Mouse (Mus musculus): ENCODE data around the gene Enpp5. TPM values are rescaled to one million over a fixed set of nuclear protein-coding genes. Genes with fewer than 3 reads are reported as not detected.

Enpp5 gene
- total and polyA plus RNA-seq, 2 experiments from 2014 or later = 7.3 to 11.9 TPM

DNA sequence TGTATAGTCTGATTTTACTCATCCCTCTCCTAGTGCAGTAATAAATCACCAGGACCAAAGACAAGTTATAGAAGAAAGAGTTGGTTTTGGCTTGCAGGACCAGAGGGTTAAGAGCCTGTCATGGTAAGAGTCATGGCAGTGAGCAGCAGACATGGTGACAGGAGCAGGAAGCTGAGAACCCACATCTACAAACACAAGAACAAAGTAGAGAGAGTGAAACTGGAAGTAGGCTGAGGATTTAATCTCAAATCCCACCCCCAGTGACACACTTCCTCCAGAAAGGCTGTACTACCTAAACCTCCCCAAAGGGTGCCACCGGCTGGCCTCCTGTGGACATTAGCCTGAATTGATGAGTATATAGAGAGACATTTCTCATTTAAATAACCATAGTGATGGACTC, 17.8 kb upstream of the Enpp5 start:
- TF ChIP-seq CTCF (IDR thresholded peaks at IDR 0.05; ENCODE audit: low read depth) = no peak
- TF ChIP-seq EP300 (IDR thresholded peaks at IDR 0.05; ENCODE audit: low read depth) = no peak
- H3K27me3 ChIP-seq (ENCODE audit: control insufficient read depth, insufficient read depth, low read length) = no peaks in the 10 kb centered on the region
- no peak overlapping the region for H3K9ac ChIP-seq (replicated peaks; ENCODE audit: low read depth, low read length)
- WGBS = 90% methylated on average over 1 of the region's 1 CpGs
- H3K9me3 ChIP-seq (replicated peaks; ENCODE audit: control insufficient read depth, low read length) = no peaks in the 10 kb centered on the region
- H3K4me1 ChIP-seq (ENCODE audit: control insufficient read depth, insufficient read depth) = no peaks in the 10 kb centered on the region
- no peak overlapping the region for H3K4me3 ChIP-seq (ENCODE audit: low read depth, low read length)
- H3K36me3 ChIP-seq (replicated peaks; ENCODE audit: control insufficient read depth, insufficient read depth, low read length) = no peaks in the 10 kb centered on the region
- no peak overlapping the region for H3K27ac ChIP-seq (ENCODE audit: low read depth)
- H3K4me2 ChIP-seq (ENCODE audit: low read depth, low read length) = no peak overlapping the region
- ATAC-seq (ENCODE audit: insufficient read depth, low read depth) (no peak), DNase-seq (ENCODE audit: low spot score) (no peak)

DNA sequence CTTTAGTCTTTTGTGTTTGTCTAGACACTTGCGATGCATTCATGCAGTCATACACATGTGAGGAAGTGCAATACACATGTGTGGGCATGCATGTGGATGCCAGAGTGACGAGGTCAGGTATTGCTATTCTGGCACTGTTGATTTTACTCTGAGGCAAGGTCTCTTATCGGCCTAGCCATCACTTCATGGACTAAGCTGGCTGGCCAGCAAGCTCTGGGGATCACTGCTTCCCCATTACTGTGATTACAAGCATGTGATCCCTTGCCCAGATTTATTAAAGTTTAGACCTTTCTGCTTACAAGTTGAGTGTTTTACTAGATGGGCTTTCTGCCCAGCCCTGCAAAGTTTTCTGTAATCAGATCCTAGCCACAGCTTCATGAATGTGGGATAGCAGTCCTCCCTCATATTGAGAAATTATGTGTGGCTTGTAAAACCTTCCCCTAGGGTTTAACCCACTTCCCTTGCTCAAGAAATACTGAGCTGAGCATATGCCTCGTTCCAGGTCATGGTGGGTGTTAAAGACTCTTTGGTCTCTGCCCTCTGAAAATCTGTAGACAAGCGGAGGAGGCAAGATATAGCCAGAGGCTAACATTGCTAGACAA, 17.2 kb upstream of the Enpp5 start:
- H3K36me3 ChIP-seq (replicated peaks; ENCODE audit: control insufficient read depth, insufficient read depth, low read length) = no peaks in the 10 kb centered on the region
- DNase-seq (ENCODE audit: low spot score) (no peak), ATAC-seq (ENCODE audit: insufficient read depth, low read depth) (no peak)
- no peaks in the 10 kb centered on the region for H3K9me3 ChIP-seq (replicated peaks; ENCODE audit: control insufficient read depth, low read length)
- H3K27me3 ChIP-seq (ENCODE audit: control insufficient read depth, insufficient read depth, low read length) = no peaks in the 10 kb centered on the region
- no peak overlapping the region for H3K27ac ChIP-seq (ENCODE audit: low read depth)
- no peak overlapping the region for H3K9ac ChIP-seq (replicated peaks; ENCODE audit: low read depth, low read length)
- 78% methylated on average over 5 of the region's 5 CpGs for WGBS
- no peaks in the 10 kb centered on the region for H3K4me1 ChIP-seq (ENCODE audit: control insufficient read depth, insufficient read depth)
- TF ChIP-seq EP300 (IDR thresholded peaks at IDR 0.05; ENCODE audit: low read depth) (no peak), CTCF (IDR thresholded peaks at IDR 0.05; ENCODE audit: low read depth) (no peak)
- H3K4me2 ChIP-seq (ENCODE audit: low read depth, low read length) = no peak overlapping the region
- no peak overlapping the region for H3K4me3 ChIP-seq (ENCODE audit: low read depth, low read length)

DNA sequence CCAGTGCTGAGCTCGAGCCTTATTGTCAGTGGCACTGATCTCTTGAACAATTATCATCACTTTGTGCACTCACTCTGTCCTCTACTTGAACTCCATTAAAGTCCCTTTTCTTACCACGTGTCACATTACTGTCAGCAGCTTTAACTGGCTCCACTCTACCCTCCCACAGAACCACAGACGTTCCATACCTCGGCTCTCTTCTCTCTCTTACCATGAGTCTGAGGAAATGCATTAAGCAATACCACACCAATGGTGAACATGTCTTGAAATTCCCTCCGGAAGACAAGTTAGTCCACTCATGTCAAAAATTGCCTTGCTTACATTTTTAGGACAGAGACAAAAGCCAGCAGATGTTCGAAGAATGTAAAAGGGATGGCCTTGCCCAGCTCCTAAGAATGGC, 9.7 kb upstream of the Enpp5 start:
- H3K36me3 ChIP-seq (replicated peaks; ENCODE audit: control insufficient read depth, insufficient read depth, low read length) = no peaks in the 10 kb centered on the region
- no peaks in the 10 kb centered on the region for H3K9me3 ChIP-seq (replicated peaks; ENCODE audit: control insufficient read depth, low read length)
- no peak overlapping the region for H3K4me3 ChIP-seq (ENCODE audit: low read depth, low read length)
- DNase-seq (ENCODE audit: low spot score) (no peak), ATAC-seq (ENCODE audit: insufficient read depth, low read depth) (no peak)
- no peak for TF ChIP-seq CTCF (IDR thresholded peaks at IDR 0.05; ENCODE audit: low read depth)
- no peak for TF ChIP-seq EP300 (IDR thresholded peaks at IDR 0.05; ENCODE audit: low read depth)
- no peak overlapping the region for H3K9ac ChIP-seq (replicated peaks; ENCODE audit: low read depth, low read length)
- H3K27me3 ChIP-seq (ENCODE audit: control insufficient read depth, insufficient read depth, low read length) = no peaks in the 10 kb centered on the region
- WGBS = 65% methylated on average over 6 of the region's 6 CpGs
- no peak overlapping the region for H3K27ac ChIP-seq (ENCODE audit: low read depth)
- H3K4me2 ChIP-seq (ENCODE audit: low read depth, low read length) = no peak overlapping the region
- H3K4me1 ChIP-seq (ENCODE audit: control insufficient read depth, insufficient read depth) = no peaks in the 10 kb centered on the region

DNA sequence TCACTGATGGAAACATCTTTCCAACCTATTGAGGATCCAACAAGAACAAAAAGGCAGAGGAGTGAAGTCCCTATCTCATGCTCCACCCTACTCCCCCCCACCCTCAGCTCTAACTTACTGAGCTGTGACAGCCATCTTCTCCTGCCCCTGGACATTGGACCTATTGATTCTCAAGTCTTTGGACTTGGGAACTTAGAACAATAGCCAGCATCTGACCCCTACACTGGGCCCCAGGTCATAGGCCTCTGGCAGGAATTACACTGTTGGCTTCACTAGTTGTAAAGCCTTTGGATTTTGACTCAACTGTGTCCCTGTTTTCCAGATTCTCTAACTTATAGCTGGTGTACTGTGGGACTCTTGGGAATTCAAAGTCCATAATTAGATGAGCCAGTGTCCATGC, 6.9 kb upstream of the Enpp5 start:
- ATAC-seq (ENCODE audit: insufficient read depth, low read depth) (no peak), DNase-seq (ENCODE audit: low spot score) (no peak)
- H3K27me3 ChIP-seq (ENCODE audit: control insufficient read depth, insufficient read depth, low read length) = no peaks in the 10 kb centered on the region
- no peak overlapping the region for H3K27ac ChIP-seq (ENCODE audit: low read depth)
- TF ChIP-seq EP300 (IDR thresholded peaks at IDR 0.05; ENCODE audit: low read depth) (no peak), CTCF (IDR thresholded peaks at IDR 0.05; ENCODE audit: low read depth) (no peak)
- no peak overlapping the region for H3K9ac ChIP-seq (replicated peaks; ENCODE audit: low read depth, low read length)
- H3K9me3 ChIP-seq (replicated peaks; ENCODE audit: control insufficient read depth, low read length) = no peaks in the 10 kb centered on the region
- H3K36me3 ChIP-seq (replicated peaks; ENCODE audit: control insufficient read depth, insufficient read depth, low read length) = no peaks in the 10 kb centered on the region
- no peak overlapping the region for H3K4me2 ChIP-seq (ENCODE audit: low read depth, low read length)
- H3K4me3 ChIP-seq (ENCODE audit: low read depth, low read length) = no peak overlapping the region
- H3K4me1 ChIP-seq (ENCODE audit: control insufficient read depth, insufficient read depth) = no peaks in the 10 kb centered on the region

DNA sequence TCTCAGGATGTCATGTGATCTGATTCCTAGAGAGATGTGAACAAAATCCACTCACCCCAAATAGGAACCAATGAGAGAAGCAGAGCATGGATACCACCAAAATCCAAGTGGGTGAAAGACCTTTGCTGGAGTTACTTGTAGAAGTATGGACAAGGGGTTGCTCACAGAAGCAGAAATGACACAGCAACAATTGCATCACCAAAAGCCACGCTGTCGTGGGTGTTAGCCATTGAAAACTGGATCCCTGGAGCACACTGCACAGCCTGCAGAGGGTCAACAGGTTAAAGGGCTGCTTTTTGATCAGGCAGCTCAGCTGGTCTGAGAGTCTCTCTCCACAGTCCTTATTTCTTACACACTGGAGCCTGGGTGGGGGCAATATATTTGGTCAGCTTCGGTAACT, 3.0 kb upstream of the Enpp5 start:
- 84% methylated on average over 3 of the region's 3 CpGs for WGBS

More for the DNA sequence above, 3.0 kb upstream of the Enpp5 start:
- no peak overlapping the region for H3K4me3 ChIP-seq (ENCODE audit: low read depth, low read length)
- H3K4me1 ChIP-seq (ENCODE audit: control insufficient read depth, insufficient read depth) = no peaks in the 10 kb centered on the region; the same call in 1 of the 2 replicates
- no peaks in the 10 kb centered on the region for H3K9me3 ChIP-seq (replicated peaks; ENCODE audit: control insufficient read depth, low read length)
- H3K27me3 ChIP-seq (ENCODE audit: control insufficient read depth, insufficient read depth, low read length) = no peaks in the 10 kb centered on the region
- ATAC-seq (ENCODE audit: insufficient read depth, low read depth) (no peak), DNase-seq (ENCODE audit: low spot score) (no peak)
- no peak for TF ChIP-seq EP300 (IDR thresholded peaks at IDR 0.05; ENCODE audit: low read depth)
- no peak for TF ChIP-seq CTCF (IDR thresholded peaks at IDR 0.05; ENCODE audit: low read depth)
- no peak overlapping the region for H3K27ac ChIP-seq (ENCODE audit: low read depth)
- no peak overlapping the region for H3K9ac ChIP-seq (replicated peaks; ENCODE audit: low read depth, low read length)
- no peaks in the 10 kb centered on the region for H3K36me3 ChIP-seq (replicated peaks; ENCODE audit: control insufficient read depth, insufficient read depth, low read length)
- no peak overlapping the region for H3K4me2 ChIP-seq (ENCODE audit: low read depth, low read length)

All from heart, postnatal 0 days (tissue).